Mouse (Mus musculus) embryonic facial prominence, embryonic 12.5 days (tissue): ENCODE measurements around the gene Mtfr1l. TPM values are rescaled to one million over a fixed set of nuclear protein-coding genes. Genes with fewer than 3 reads are reported as not detected.

Experiments
- ATAC-seq: fragments of 200-750 bp; cut with Nextera tagmentation; 2 replicates; pipeline ENCODE4 v1.8.0; 2017; ENCODE audit not compliant: insufficient number of reproducible peaks, insufficient read depth, low FRiP score, low TSS enrichment
- H3K27ac ChIP-seq: fragments of 300-500 bp; sonication (generic); 2 replicates; pipeline ENCODE4 v1.5.1; 2016; ENCODE audit warnings: mild to moderate bottlenecking
- H3K27me3 ChIP-seq: fragments of 300-500 bp; sonication (generic); 2 replicates; pipeline ENCODE4 v1.6.1; 2016; ENCODE audit warnings: mild to moderate bottlenecking, moderate library complexity
- H3K36me3 ChIP-seq: fragments of 300-500 bp; sonication (generic); 2 replicates; pipeline ENCODE4 v1.6.1; 2016; ENCODE audit warnings: mild to moderate bottlenecking
- H3K4me1 ChIP-seq: fragments of 300-500 bp; sonication (generic); 2 replicates; pipeline ENCODE4 v1.6.1; 2016
- H3K4me2 ChIP-seq: fragments of 300-500 bp; sonication (generic); replicated peaks from 2 replicates; pipeline ENCODE4 v1.6.1; 2016; ENCODE audit warnings: mild to moderate bottlenecking, moderate library complexity
- H3K4me3 ChIP-seq: fragments of 300-500 bp; sonication (generic); 2 replicates; pipeline ENCODE4 v1.5.1; 2016; ENCODE audit warnings: mild to moderate bottlenecking
- H3K9ac ChIP-seq: fragments of 300-500 bp; sonication (generic); 2 replicates; pipeline ENCODE4 v1.6.1; 2016; ENCODE audit warnings: mild to moderate bottlenecking, moderate library complexity
- H3K9me3 ChIP-seq: fragments of 300-500 bp; sonication (generic); 2 replicates; pipeline ENCODE4 v1.6.1; 2016; ENCODE audit warnings: mild to moderate bottlenecking, moderate library complexity
- WGBS: fragments of 180-500 bp; shearing (Covaris S2); methylation state at CpG from one replicate; pipeline ENCODE4 v1.1.7; 2016; 5-methylcytosine and 5-hydroxymethylcytosine counted together
- polyA plus RNA-seq: library from polyadenylated mRNA; unstranded; fragments of >200 nt; fragmentation: Nextera tagmentation; extraction: Ambion mirVana; gene quantifications from 2 replicates; pipeline ENCODE4 v1.2.1, GENCODE M21; 2016

Gene Mtfr1l
- polyA plus RNA-seq, 1 experiment from 2014 or later: 139 TPM

- peak overlapping the region; percentile 88 for H3K27ac ChIP-seq
- H3K9me3 ChIP-seq: no peaks in the 10 kb centered on the region
- peaks cover 35% of the 10 kb centered on the region for H3K36me3 ChIP-seq
- no peaks in the 10 kb centered on the region for H3K27me3 ChIP-seq
- WGBS: 2% methylated on average over 56 of the region's 57 CpGs
- peak; percentile 18; the same call in 1 of the 2 replicates for ATAC-seq
- H3K4me2 ChIP-seq: peak overlapping the region; percentile 94
- peaks cover 16% of the 10 kb centered on the region for H3K4me1 ChIP-seq
- H3K9ac ChIP-seq: peak overlapping the region; percentile 91
- peak overlapping the region; percentile 95 for H3K4me3 ChIP-seq
Measured at GRCm38 (mm10) chr4:134534124-134534886, 882 bp downstream of the Mtfr1l start.

- H3K4me2 ChIP-seq: peak overlapping the region; percentile 94
- H3K4me3 ChIP-seq: no peak overlapping the region
- WGBS: 80% methylated on average over 4 of the region's 4 CpGs
- H3K9me3 ChIP-seq: no peaks in the 10 kb centered on the region
- no peak overlapping the region for H3K27ac ChIP-seq
- H3K36me3 ChIP-seq: peaks cover 35% of the 10 kb centered on the region
- ATAC-seq: no peak
- H3K4me1 ChIP-seq: peaks cover 16% of the 10 kb centered on the region
- H3K27me3 ChIP-seq: no peaks in the 10 kb centered on the region
- H3K9ac ChIP-seq: no peak overlapping the region
Measured at GRCm38 (mm10) chr4:134533421-134533820, 1.8 kb downstream of the Mtfr1l start.

- WGBS: 81% methylated on average over 4 of the region's 4 CpGs
- no peaks in the 10 kb centered on the region for H3K27me3 ChIP-seq
Measured at GRCm38 (mm10) chr4:134532928-134533327, 2.3 kb downstream of the Mtfr1l start.

GRCm38 (mm10) chr4:134526220-134526619 lies 9.0 kb downstream of the Mtfr1l start:
- no peaks in the 10 kb centered on the region for H3K9me3 ChIP-seq
- no peak overlapping the region for H3K4me3 ChIP-seq
- no peak for ATAC-seq
- H3K4me1 ChIP-seq: no peaks in the 10 kb centered on the region
- peaks cover 80% of the 10 kb centered on the region for H3K36me3 ChIP-seq
- no peaks in the 10 kb centered on the region for H3K27me3 ChIP-seq
- H3K9ac ChIP-seq: no peak overlapping the region
- no peak overlapping the region for H3K4me2 ChIP-seq
- no peak overlapping the region for H3K27ac ChIP-seq
- 78% methylated on average over 5 of the region's 5 CpGs for WGBS

More at GRCm38 (mm10) chr4:134532928-134533327, 2.3 kb downstream of the Mtfr1l start:
- no peak overlapping the region for H3K4me3 ChIP-seq
- no peak overlapping the region for H3K9ac ChIP-seq
- H3K9me3 ChIP-seq: no peaks in the 10 kb centered on the region
- H3K27ac ChIP-seq: no peak overlapping the region
- H3K4me2 ChIP-seq: no peak overlapping the region
- no peak for ATAC-seq
- H3K4me1 ChIP-seq: peaks cover 16% of the 10 kb centered on the region
- H3K36me3 ChIP-seq: peaks cover 36% of the 10 kb centered on the region

GRCm38 (mm10) chr4:134525806-134526205 lies 9.4 kb downstream of the Mtfr1l start:
- Histone ChIP-seq H3K36me3 (peaks cover 79% of the 10 kb centered on the region), H3K27me3 (no peaks in the 10 kb centered on the region), H3K4me3 (no peak overlapping the region), H3K27ac (no peak overlapping the region), H3K9me3 (no peaks in the 10 kb centered on the region), H3K4me2 (no peak overlapping the region), H3K4me1 (no peaks in the 10 kb centered on the region), H3K9ac (no peak overlapping the region)
- WGBS: 68% methylated on average over 5 of the region's 5 CpGs
- ATAC-seq: no peak

GRCm38 (mm10) chr4:134523447-134523846 lies 11.7 kb downstream of the Mtfr1l start:
- 91% methylated on average over 4 of the region's 4 CpGs for WGBS
- ATAC-seq: no peak

GRCm38 (mm10) chr4:134519281-134519680 lies 15.9 kb downstream of the Mtfr1l start:
- no peaks in the 10 kb centered on the region for H3K9me3 ChIP-seq
- no peak overlapping the region for H3K27ac ChIP-seq
- no peak overlapping the region for H3K4me3 ChIP-seq
- H3K27me3 ChIP-seq: no peaks in the 10 kb centered on the region
- no peak for ATAC-seq
- H3K36me3 ChIP-seq: peaks cover 20% of the 10 kb centered on the region; the same call in 1 of the 2 replicates
- no peaks in the 10 kb centered on the region for H3K4me1 ChIP-seq
- H3K4me2 ChIP-seq: no peak overlapping the region
- no peak overlapping the region for H3K9ac ChIP-seq

More at GRCm38 (mm10) chr4:134523447-134523846, 11.7 kb downstream of the Mtfr1l start:
- Histone ChIP-seq H3K9ac (no peak overlapping the region), H3K4me2 (no peak overlapping the region), H3K4me3 (no peak overlapping the region), H3K27ac (no peak overlapping the region), H3K36me3 (peaks cover 56% of the 10 kb centered on the region), H3K27me3 (no peaks in the 10 kb centered on the region), H3K4me1 (no peaks in the 10 kb centered on the region), H3K9me3 (no peaks in the 10 kb centered on the region)

- H3K4me2 ChIP-seq: no peak overlapping the region
- H3K4me1 ChIP-seq: no peaks in the 10 kb centered on the region
- no peak overlapping the region for H3K4me3 ChIP-seq
- WGBS: 89% methylated on average over 4 of the region's 4 CpGs
- H3K9me3 ChIP-seq: no peaks in the 10 kb centered on the region
- no peaks in the 10 kb centered on the region for H3K27me3 ChIP-seq
- ATAC-seq: no peak
- H3K9ac ChIP-seq: no peak overlapping the region
- H3K27ac ChIP-seq: no peak overlapping the region
- H3K36me3 ChIP-seq: peaks cover 15% of the 10 kb centered on the region; the same call in 1 of the 2 replicates
Measured at GRCm38 (mm10) chr4:134518541-134518940, 16.6 kb downstream of the Mtfr1l start.

- Histone ChIP-seq H3K4me2 (no peak overlapping the region), H3K4me1 (peaks cover 2% of the 10 kb centered on the region; the same call in 1 of the 2 replicates), H3K4me3 (no peak overlapping the region), H3K9ac (no peak overlapping the region), H3K9me3 (no peaks in the 10 kb centered on the region), H3K36me3 (peaks cover 11% of the 10 kb centered on the region; the same call in 1 of the 2 replicates), H3K27ac (no peak overlapping the region), H3K27me3 (no peaks in the 10 kb centered on the region)
- ATAC-seq: no peak
- WGBS: 89% methylated on average over 10 of the region's 10 CpGs
Measured at GRCm38 (mm10) chr4:134517719-134518118, 17.5 kb downstream of the Mtfr1l start.

- Histone ChIP-seq H3K9ac (no peak overlapping the region), H3K4me2 (no peak overlapping the region), H3K27ac (no peak overlapping the region), H3K4me1 (peaks cover 6% of the 10 kb centered on the region), H3K36me3 (peaks cover 10% of the 10 kb centered on the region; the same call in 1 of the 2 replicates), H3K4me3 (no peak overlapping the region), H3K27me3 (no peaks in the 10 kb centered on the region), H3K9me3 (no peaks in the 10 kb centered on the region)
- WGBS: 79% methylated on average over 8 of the region's 8 CpGs
- no peak for ATAC-seq
Measured at GRCm38 (mm10) chr4:134516981-134517380, 18.2 kb downstream of the Mtfr1l start.

GRCm38 (mm10) chr4:134515614-134516013 lies 19.6 kb downstream of the Mtfr1l start:
- ATAC-seq: no peak
- Histone ChIP-seq H3K27ac (no peak overlapping the region), H3K4me2 (no peak overlapping the region), H3K9ac (no peak overlapping the region), H3K4me3 (no peak overlapping the region), H3K27me3 (no peaks in the 10 kb centered on the region), H3K4me1 (peaks cover 19% of the 10 kb centered on the region), H3K36me3 (no peaks in the 10 kb centered on the region), H3K9me3 (no peaks in the 10 kb centered on the region)
- 81% methylated on average over 7 of the region's 7 CpGs for WGBS

GRCm38 (mm10) chr4:134514309-134514930 lies 20.8 kb downstream of the Mtfr1l start:
- ATAC-seq: no peak
- H3K4me3 ChIP-seq: no peak overlapping the region
- no peak overlapping the region for H3K27ac ChIP-seq
- H3K9me3 ChIP-seq: no peaks in the 10 kb centered on the region
- 92% methylated on average over 11 of the region's 11 CpGs for WGBS
- H3K4me1 ChIP-seq: peaks cover 19% of the 10 kb centered on the region
- H3K36me3 ChIP-seq: no peaks in the 10 kb centered on the region
- no peak overlapping the region for H3K4me2 ChIP-seq
- H3K9ac ChIP-seq: no peak overlapping the region
- H3K27me3 ChIP-seq: no peaks in the 10 kb centered on the region
